ENCODE assay signal across 8 mouse cellular contexts in the genomic region with DNA sequence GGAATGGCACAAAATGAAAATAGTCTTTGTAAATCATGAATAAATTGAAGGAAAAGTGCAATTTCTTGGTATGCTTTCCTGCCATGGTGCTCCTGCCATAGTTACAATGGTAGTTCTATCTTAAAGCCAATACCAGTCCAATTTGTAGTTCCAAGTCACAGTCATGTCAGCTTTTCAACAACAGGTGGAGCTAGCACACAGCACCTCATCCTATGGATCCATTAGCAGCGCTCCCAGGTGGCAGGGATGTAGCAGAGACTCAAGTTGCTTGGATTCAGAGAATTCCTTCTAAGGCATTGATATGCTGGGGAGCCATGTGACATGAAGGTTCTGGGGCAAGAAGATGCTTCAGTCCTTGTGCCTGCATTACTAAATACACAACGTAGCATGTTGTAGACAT. TPM values are rescaled to one million over a fixed set of nuclear protein-coding genes. Genes with fewer than 3 reads are reported as not detected.
DNase-seq lines count a peak whose midpoint lies in the region; ATAC-seq and TF ChIP-seq lines count a peak whose summit lies in the region.
"Had no signal": no experiment of that assay in that cellular context is flagged by ENCODE, and none has a peak within 500 bp of the region (broad histone marks: within the 10 kb centered on the region; RNA-seq: fewer than 3 reads in every experiment).

No protein-coding gene starts in this region.

- DNase-seq in ES-CJ7 (ENCODE audit: low read depth, low spot score) = peak; percentile 82
- peak; percentile 61 for DNase-seq in lung, embryonic 14.5 days
- DNase-seq in frontal cortex, postnatal 36 days (ENCODE audit: low spot score in 2 of 2) = no peak
- no peak for DNase-seq in cerebellum, postnatal 36 days

- 46% methylated on average over 2 of the region's 2 CpGs for WGBS in intestine, postnatal 0 days
- WGBS in intestine, embryonic 16.5 days = 52% methylated on average over 2 of the region's 2 CpGs
- WGBS in lung, embryonic 14.5 days = 46% methylated on average over 2 of the region's 2 CpGs

- no peak overlapping the region for H3K27ac ChIP-seq in intestine, postnatal 0 days (ENCODE audit: low read depth, low read length)
- no peak overlapping the region for H3K27ac ChIP-seq in intestine, embryonic 16.5 days (ENCODE audit: low read length)
- H3K27ac ChIP-seq in lung, embryonic 14.5 days (ENCODE audit: low read depth) = no peak overlapping the region

- H3K4me1 ChIP-seq in intestine, postnatal 0 days (replicated peaks; ENCODE audit: control insufficient read depth, insufficient read depth, low read length) = no peaks in the 10 kb centered on the region
- H3K4me1 ChIP-seq in intestine, embryonic 16.5 days (ENCODE audit: control insufficient read depth, insufficient read depth, low read length) = no peaks in the 10 kb centered on the region
- H3K4me1 ChIP-seq in lung, embryonic 14.5 days (ENCODE audit: insufficient read depth) = no peaks in the 10 kb centered on the region

- no peak overlapping the region for H3K4me3 ChIP-seq in intestine, postnatal 0 days (ENCODE audit: low read depth, low read length)
- no peak overlapping the region for H3K4me3 ChIP-seq in intestine, embryonic 16.5 days (ENCODE audit: low read length)
- H3K4me3 ChIP-seq in lung, embryonic 14.5 days (ENCODE audit: low read depth, low read length) = no peak overlapping the region

- ATAC-seq in intestine, postnatal 0 days = no peak
- no peak for ATAC-seq in intestine, embryonic 16.5 days
- 0 out of 2 replicates have a peak, but pooled peaks have one; percentile 36 for ATAC-seq in common myeloid progenitor, adult 5-6 weeks (replicated peaks; ENCODE audit: low read depth, poor library complexity, severe bottlenecking)
- no peak for ATAC-seq in lung, embryonic 14.5 days (ENCODE audit: insufficient read depth)

- H3K4me2 ChIP-seq in intestine, postnatal 0 days (replicated peaks; ENCODE audit: low read depth) = no peak overlapping the region
- no peak overlapping the region for H3K4me2 ChIP-seq in intestine, embryonic 16.5 days (ENCODE audit: low read depth, low read length)
- no peak overlapping the region for H3K4me2 ChIP-seq in lung, embryonic 14.5 days
- H3K4me2 ChIP-seq: heart, embryonic 11.5 days had no signal

- no peaks in the 10 kb centered on the region for H3K36me3 ChIP-seq in intestine, postnatal 0 days (ENCODE audit: control insufficient read depth, insufficient read depth)
- H3K36me3 ChIP-seq in intestine, embryonic 16.5 days (ENCODE audit: control insufficient read depth, insufficient read depth, low read length) = no peaks in the 10 kb centered on the region
- H3K36me3 ChIP-seq in lung, embryonic 14.5 days (ENCODE audit: insufficient read depth) = no peaks in the 10 kb centered on the region

- no peak overlapping the region for H3K9ac ChIP-seq in intestine, postnatal 0 days (ENCODE audit: low read depth, low read length)
- no peak overlapping the region for H3K9ac ChIP-seq in intestine, embryonic 16.5 days (ENCODE audit: low read depth, low read length)
- H3K9ac ChIP-seq in lung, embryonic 14.5 days = no peak overlapping the region

- TF ChIP-seq CTCF in intestine, postnatal 0 days (IDR thresholded peaks at IDR 0.05; ENCODE audit: low read depth) = peak; percentile 93
- peak; percentile 66 for TF ChIP-seq CTCF in lung, embryonic 14.5 days (IDR thresholded peaks at IDR 0.05; ENCODE audit: low read depth)

- H3K9me3 ChIP-seq in intestine, postnatal 0 days (ENCODE audit: control insufficient read depth) = no peaks in the 10 kb centered on the region
- no peaks in the 10 kb centered on the region for H3K9me3 ChIP-seq in intestine, embryonic 16.5 days (ENCODE audit: control insufficient read depth, low read length)
- H3K9me3 ChIP-seq in lung, embryonic 14.5 days (ENCODE audit: low read depth, low read length) = no peaks in the 10 kb centered on the region

- no peaks in the 10 kb centered on the region for H3K27me3 ChIP-seq in intestine, postnatal 0 days (replicated peaks; ENCODE audit: control insufficient read depth, insufficient read depth, low read length)
- H3K27me3 ChIP-seq in intestine, embryonic 16.5 days (replicated peaks; ENCODE audit: control insufficient read depth, insufficient read depth, low read length) = no peaks in the 10 kb centered on the region
- no peaks in the 10 kb centered on the region for H3K27me3 ChIP-seq in lung, embryonic 14.5 days (ENCODE audit: insufficient read depth, low read length)

RNA-seq across cellular contexts. Expression of gene Micu2, which starts 19.8 kb away (rescaled TPM):
- 66.5 and 70.0 TPM in 2 replicates for polyA plus RNA-seq in intestine, postnatal 0 days (2015; fragmentation: Nextera tagmentation; extraction: Ambion mirVana)
- 74.6 and 76.8 TPM in 2 replicates for polyA plus RNA-seq in intestine, embryonic 16.5 days (2015; fragmentation: Nextera tagmentation; extraction: Ambion mirVana)
- 87.0 and 102 TPM in 2 replicates for total RNA-seq in common myeloid progenitor, adult 5-6 weeks (2017)
- polyA plus RNA-seq in lung, embryonic 14.5 days (2014; fragmentation: Nextera tagmentation; extraction: Ambion mirVana) = 54.1 and 56.4 TPM in 2 replicates

RNA-seq across cellular contexts. Expression of gene Fgf9, which starts 51.5 kb away (rescaled TPM):
- polyA plus RNA-seq in intestine, postnatal 0 days (2015; fragmentation: Nextera tagmentation; extraction: Ambion mirVana) = 5.7 TPM in 2 replicates
- polyA plus RNA-seq in intestine, embryonic 16.5 days (2015; fragmentation: Nextera tagmentation; extraction: Ambion mirVana) = 14.9 and 16.1 TPM in 2 replicates
- total RNA-seq in common myeloid progenitor, adult 5-6 weeks (2017) = 0.69 TPM in 1 of 2 replicates, not detected in the other
- 7.8 and 9.1 TPM in 2 replicates for polyA plus RNA-seq in lung, embryonic 14.5 days (2014; fragmentation: Nextera tagmentation; extraction: Ambion mirVana)

Comparison
In these comparisons a context has a peak if more than half of its experiments do, and no peak if none do; other contexts are left out.
1. DNase-seq: peak in ES-CJ7 (single experiment) and lung, embryonic 14.5 days (single experiment); none in frontal cortex, postnatal 36 days (0 of 2) and cerebellum, postnatal 36 days (0 of 2).